Mouse (Mus musculus) spleen, adult 18-20 months (tissue): Measurements from ENCODE around the gene Hist1h2af.
A peak's percentile ranks its signal among the peaks of the same experiment; 100 is the strongest.

Source experiments
- DNase-seq, 2 experiments: peaks; one replicate each; pipeline ENCODE4 v3.0.0; 2022; ENCODE audit warnings: mixed read lengths in 2 of 2

The Hist1h2af gene

GRCm38 (mm10) chr13:23533560-23534367 lies at the start of gene Hist1h2af:
Gene Hist1h2af, plus strand, starts transcription at chr13:23533906.
- peak in 1 of 2 experiments; percentile 24 for DNase-seq

DNA sequence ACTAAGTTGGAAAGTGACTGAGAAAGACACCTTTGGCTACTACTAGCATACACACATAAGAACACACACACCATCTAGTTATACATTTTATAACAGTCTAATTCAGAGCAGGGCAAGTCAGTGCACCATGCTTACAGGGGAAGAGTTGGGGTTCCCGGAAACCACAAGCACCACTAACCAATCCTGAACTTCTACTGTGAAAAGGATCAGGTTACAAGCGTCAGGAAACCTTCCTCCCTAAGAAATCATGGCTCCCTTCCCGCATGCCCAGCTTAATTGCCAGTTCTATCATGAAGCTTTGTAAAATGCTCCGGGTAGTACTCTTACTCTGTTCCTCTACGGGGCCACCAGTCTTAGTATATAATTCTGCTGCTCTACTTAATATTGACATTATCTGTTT lies 48.4 kb upstream of the Hist1h2af start:
- no peak for DNase-seq

DNA sequence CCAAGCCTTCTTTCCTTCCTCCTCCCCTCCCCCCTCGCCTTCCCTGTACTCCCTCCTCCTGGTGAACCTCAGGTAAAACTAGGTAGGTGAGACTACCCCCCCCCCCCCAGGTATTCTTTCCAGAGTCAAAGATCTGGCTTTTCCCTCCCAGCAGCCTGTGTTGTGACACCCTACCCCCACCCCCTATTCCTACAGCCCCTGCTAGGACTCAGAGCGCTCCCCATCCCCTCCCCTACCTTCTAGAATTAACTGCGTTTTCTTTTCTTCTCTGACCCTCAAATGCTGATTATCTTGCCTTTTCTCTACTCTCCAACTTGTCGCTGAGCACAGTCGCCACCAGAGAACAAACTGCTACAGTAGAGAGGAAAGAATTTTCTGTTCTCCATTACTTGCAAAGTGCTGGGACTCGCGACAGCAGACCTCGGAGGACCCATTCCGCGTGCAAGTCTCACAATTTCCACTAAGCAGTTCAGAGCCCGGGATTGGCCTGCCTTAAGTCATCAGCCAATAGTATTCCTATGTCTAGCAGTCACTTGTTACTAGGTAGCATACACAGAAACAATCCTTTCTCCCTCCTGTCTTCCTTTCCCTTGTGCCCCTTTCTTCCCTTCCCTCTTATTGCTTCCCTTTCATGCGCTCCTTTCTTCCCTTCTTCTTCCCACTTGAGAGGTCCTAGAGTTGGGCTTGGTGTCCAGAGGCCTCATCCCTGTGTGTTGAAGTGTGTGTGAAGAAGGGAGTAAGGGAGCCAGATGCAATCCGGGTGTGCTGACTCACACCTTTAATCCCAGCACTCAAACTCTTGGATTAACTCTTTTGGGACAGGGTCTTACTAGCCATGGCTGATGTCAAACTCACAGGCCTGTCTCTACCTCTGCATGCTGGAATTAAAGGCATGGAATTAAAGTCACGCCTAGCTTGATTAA lies 45.0 kb upstream of the Hist1h2af start, which contains the start of gene Btn2a2:
TSS of gene Btn2a2 (minus strand) at position 458 of the 923 bp plus-strand sequence.
- peak; percentile 26 to 30 for DNase-seq

GRCm38 (mm10) chr13:23490863-23491262 lies 42.8 kb upstream of the Hist1h2af start:
- DNase-seq: no peak

- no peak for DNase-seq
Measured at GRCm38 (mm10) chr13:23491263-23491662, 42.4 kb upstream of the Hist1h2af start.

DNA sequence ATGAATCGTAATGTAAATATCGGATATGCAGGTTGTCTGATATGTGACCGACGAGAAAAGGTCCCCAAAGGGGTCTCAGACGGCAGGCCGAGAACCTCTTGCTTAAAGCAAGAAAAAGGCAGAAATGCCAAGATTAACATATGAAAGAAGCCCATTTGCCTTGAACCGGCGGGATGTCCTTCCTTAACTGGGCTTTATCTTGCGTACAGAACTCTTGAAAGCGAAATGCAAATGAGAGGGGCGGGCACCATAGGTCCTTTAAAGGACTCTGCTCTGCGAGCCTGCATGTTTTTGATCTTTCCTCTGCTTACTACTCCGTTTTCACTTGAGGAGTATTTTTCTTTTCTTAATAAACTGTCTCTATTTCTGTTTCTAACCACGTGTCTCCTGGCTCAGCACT lies 41.7 kb upstream of the Hist1h2af start:
- no peak for DNase-seq

DNA sequence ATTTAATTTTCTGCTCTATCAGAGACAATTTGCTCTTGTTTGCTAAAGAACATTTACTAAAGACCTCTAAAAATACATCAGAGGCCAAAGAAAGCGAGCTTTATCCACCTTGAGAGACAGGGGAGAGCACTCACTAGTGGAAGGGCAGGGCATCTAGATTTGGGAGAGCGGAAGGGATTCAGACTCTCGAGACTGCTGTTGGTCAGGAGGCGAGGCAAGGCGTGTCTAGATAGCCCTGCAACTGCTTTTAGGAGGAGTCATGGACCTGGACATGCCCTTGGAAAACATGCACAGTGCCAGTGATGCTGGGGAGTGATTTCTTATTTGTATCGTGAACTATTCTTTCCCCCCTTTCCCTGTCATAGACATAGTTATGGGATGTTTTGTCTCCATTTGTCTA lies 38.2 kb upstream of the Hist1h2af start:
- no peak for DNase-seq

- no peak for DNase-seq
Measured at GRCm38 (mm10) chr13:23497656-23498321, 35.9 kb upstream of the Hist1h2af start.

GRCm38 (mm10) chr13:23498653-23499052 lies 35.1 kb upstream of the Hist1h2af start:
- no peak for DNase-seq

DNA sequence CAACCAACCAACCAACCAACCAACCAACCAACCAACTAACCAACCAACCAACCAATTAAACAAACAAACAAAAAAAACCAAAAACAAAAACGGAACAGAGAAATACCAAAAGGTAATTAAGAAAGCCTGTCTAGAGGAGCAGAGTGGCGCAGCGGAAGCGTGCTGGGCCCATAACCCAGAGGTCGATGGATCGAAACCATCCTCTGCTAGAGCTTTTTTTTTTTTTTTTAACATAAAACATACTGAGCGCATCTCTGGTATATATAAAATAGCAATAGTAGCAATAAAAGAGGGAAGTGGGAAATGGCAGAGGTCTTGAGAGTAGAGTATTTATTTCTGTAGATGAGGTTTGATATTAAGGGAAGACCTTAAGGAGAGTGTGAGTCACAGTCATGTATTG lies 33.8 kb upstream of the Hist1h2af start:
- DNase-seq: no peak

- peak; percentile 17 to 29 for DNase-seq
Measured at GRCm38 (mm10) chr13:23500424-23501200, 33.1 kb upstream of the Hist1h2af start.

DNA sequence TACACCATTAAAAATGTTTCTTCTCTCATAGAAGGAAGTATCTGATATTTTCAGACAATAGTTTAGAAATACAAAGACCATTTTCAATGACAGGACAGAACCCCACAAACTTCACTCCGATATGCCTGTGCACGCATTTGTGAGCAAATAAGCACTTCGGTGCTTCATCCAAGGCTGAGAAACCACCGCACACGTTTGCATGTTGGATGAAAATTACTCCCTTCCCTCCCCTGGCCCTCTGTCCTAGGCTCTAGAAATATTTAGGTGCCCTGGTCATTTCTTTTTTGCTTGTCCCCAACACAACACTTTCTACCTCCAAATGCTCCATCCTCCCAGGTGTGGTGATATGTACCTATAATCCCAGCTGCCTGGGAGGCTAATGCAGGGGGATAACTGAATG lies 32.2 kb upstream of the Hist1h2af start:
- no peak for DNase-seq

DNA sequence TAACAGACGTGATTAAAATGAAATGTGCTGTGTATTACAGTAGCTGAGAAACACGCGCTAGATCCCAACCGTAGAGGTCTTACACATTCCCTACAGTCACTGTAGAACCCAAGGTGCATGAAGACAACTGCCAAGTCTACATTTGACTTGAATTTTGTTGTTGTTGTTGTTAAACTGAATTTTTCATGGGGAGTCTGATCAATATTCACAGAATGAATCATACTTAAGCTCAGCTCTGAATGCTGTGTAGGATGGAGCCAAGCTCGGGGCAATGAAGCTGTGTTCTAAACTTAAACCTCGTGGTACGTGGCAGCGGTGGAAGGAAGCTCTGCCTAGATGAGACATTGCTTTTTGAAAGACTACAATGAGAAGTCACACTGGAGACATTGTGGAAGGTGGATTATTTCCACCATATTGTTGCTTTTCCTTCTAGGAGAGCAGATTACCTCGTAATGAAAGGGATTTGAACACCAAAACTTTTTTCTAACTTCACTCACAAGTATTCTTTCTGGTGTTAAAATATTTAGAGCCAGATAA lies 31.6 kb upstream of the Hist1h2af start:
- no peak for DNase-seq

- no peak for DNase-seq
Measured at GRCm38 (mm10) chr13:23502916-23503315, 30.8 kb upstream of the Hist1h2af start.

DNA sequence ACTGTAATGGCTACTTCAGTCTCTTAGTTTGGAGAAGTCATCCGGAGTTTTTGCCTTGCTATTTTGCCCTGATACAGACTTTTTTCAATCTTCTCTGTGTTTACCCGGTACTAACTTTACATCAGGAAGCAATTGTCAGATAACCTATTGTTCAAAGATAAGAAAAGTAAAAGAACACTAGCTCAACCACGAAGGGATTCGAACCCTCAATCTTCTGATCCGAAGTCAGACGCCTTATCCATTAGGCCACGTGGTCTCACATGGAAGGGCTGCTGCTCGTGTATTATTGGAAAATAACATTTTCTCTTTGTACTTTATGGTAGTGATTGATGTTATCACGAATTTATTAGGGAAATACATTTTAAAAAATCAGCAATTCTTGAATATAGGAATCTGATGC lies 29.9 kb upstream of the Hist1h2af start:
- peak in 1 of 2 experiments; percentile 27 for DNase-seq

GRCm38 (mm10) chr13:23505662-23506345 lies 27.9 kb upstream of the Hist1h2af start:
- DNase-seq: no peak

DNA sequence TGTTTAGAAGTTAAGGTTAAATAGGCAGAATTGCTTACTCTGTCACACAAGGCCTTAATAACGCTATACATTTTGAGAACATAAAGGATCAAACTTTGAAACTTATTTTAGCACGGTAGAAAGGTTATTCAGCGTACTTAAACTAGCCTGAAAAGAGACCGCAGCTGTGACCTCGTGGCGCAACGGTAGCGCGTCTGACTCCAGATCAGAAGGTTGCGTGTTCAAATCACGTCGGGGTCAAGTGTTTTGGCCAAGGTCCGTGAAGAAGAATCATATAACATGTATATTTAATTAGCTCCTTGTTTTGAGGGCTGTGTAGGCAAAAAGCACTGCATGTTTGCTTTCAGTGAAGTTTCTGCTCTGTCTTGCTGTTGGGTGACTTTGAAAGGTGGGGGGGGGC lies 27.4 kb upstream of the Hist1h2af start:
- DNase-seq: peak; percentile 15 to 40

GRCm38 (mm10) chr13:23506819-23507515 lies 26.7 kb upstream of the Hist1h2af start:
- no peak for DNase-seq

- no peak for DNase-seq
Measured at GRCm38 (mm10) chr13:23510127-23510526, 23.6 kb upstream of the Hist1h2af start.

- DNase-seq: no peak
Measured at GRCm38 (mm10) chr13:23513517-23513916, 20.2 kb upstream of the Hist1h2af start.

DNA sequence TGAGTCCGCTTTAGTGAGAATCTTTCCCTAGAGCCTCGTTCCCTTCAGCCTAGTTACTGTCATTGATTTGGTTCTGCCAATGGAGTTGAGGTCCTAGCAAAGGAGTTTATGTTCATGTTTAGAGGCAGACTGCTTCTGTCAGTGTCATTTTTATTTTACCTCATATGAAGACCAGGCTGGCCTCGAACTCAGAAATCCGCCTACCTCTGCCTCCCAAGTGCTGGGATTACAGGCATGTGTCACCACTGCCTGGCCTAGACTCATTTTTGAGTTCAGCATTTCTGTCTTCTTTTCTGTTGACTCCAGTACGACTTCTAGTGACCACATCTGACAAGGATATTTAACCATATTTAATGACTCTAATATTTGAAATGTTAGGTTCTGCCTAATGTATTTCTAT lies 18.4 kb upstream of the Hist1h2af start:
- DNase-seq: no peak
